Mouse (Mus musculus): ENCODE results near the gene Zfp28. TPM values are rescaled to one million over a fixed set of nuclear protein-coding genes. Genes with fewer than 3 reads are reported as not detected.

Zfp28 gene
- total RNA-seq, 1 experiment from 2014 or later, result 2.6 TPM

DNA sequence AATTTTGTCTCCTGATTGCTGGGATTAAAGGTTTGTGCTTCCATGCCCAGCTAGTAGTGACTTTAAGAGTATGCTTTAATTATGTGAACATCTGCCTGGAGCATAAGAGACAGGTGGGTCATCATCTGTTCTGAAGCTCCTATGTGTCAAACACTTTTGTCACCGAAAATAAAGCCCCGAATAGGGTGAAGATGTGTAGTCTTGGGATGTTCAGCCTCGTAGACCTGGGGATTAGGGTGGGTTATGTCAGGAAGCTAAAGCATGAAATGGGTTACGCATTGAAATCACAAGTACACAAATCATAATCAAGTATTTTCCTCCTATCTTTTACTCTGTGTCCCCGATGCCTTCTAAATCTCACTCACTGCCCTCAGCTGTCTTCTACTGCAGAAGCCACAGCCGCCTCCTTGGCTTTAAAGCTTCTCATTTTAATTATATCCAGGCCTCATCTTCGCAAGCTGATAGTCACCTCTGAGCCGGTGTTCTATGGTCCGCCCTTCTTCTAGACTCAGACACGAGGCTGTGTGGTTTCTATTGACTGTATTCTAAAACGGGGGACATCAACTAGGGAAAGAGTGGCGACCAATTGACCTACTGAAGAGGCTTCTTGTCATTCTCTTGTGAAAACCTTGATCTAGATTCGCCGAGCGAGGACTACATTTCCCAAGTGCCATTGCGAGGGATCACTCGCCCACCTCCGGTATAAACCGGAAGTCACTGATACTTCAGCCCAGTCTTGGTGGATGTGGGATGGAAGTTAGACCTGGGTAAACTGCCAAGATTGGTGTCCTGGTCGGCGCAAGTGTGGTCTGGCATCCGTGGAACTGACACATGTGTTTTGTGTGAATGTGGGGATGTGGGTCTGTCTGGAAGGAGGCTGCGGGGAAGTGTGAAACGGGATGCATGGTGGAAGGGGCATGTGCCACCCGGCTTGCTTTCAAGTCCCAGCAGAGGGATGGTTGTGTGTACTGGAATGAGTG is 15.2 kb downstream of the Zfp28 start, which contains the start of gene Smim17:
Gene Smim17 (plus strand): TSS at position 720 of the 980 bp plus-strand sequence.
- DNase-seq, result peak; percentile 70

GRCm38 (mm10) chr7:6410043-6410442 is 26.9 kb downstream of the Zfp28 start, which contains the start of gene Gm20715:
Gene Gm20715 (plus strand): TSS chr7:6410277.
- DNase-seq, result peak; percentile 96

DNA sequence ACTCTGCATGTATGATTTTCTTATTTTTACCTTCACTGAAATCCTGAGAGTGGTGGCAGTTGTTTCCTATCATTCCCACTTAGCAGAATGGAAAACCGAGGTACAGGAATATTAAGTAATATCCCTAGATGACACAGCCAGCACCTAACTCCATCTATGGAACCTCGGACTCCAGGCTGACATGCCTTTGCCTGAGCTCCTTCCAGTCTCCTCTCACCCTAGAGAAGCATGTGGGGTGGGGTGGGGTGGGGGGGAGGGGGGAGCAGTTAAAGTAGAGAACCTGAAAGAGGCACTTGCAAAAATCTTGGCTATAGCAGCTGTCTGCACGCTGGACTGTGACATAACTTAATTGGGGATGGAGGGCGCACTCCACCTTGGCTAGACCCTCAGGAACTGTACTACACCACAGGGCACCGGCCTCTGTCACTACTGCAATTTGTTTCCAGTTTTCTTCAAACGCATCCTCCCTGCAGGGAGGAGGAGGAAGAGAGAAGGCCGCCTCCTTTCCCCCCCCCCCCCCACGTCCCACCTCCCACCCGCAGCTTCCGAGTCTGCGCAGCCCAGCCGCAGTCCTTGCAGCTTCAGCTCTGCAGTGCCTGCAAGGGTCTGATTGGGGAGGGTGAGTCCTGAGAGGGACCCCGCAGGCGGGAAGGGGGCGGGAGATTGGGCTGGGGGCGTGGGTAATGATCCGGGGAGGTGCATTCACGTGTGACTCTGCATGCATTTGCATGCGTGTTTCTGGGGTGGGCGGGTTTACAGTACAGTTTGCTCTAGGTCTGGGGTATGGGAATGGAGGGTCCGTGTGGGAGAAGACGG is 31.7 kb downstream of the Zfp28 start:
- no peak for DNase-seq

- DNase-seq, result no peak
These were observed 32.3 kb downstream of the Zfp28 start for GRCm38 (mm10) chr7:6415442-6415787.

GRCm38 (mm10) chr7:6419894-6420293 is 36.8 kb downstream of the Zfp28 start:
- DNase-seq, result no peak

- DNase-seq, result no peak
These were observed 46.3 kb downstream of the Zfp28 start for GRCm38 (mm10) chr7:6429381-6429780.

GRCm38 (mm10) chr7:6430342-6430741 is 47.2 kb downstream of the Zfp28 start:
- peak; percentile 41 for DNase-seq

GRCm38 (mm10) chr7:6438388-6438787 is 55.3 kb downstream of the Zfp28 start, which contains the start of gene Olfr1344:
Gene Olfr1344 (plus strand): TSS chr7:6438688.
- DNase-seq, result no peak

- DNase-seq, result no peak
These were observed 58.1 kb downstream of the Zfp28 start for GRCm38 (mm10) chr7:6441173-6441572.

Other genes with a start within 250 kb of the Zfp28 start
- gene Zfp787, start 227.3 kb upstream of the Zfp28 start, total RNA-seq (2021), result 45.4 and 51.4 TPM in 2 replicates
- 21.5 and 23.0 TPM in 2 replicates for gene Zfp444, start 211.1 kb upstream of the Zfp28 start, total RNA-seq (2021)
- gene Galp, start 186.2 kb upstream of the Zfp28 start, total RNA-seq (2021), result not detected in 2 replicates
- gene Zscan5b, start 161.0 kb upstream of the Zfp28 start, total RNA-seq (2021), result not detected in 2 replicates
- not detected in 2 replicates for gene Epp13, start 130.6 kb upstream of the Zfp28 start, total RNA-seq (2021)
- 7.1 and 7.2 TPM in 2 replicates for gene Zfp667, start 96.7 kb upstream of the Zfp28 start, total RNA-seq (2021)
- gene Zfp583, start 52.0 kb upstream of the Zfp28 start, total RNA-seq (2021), result 3.1 and 3.4 TPM in 2 replicates
- gene Gm3854, start 39.5 kb upstream of the Zfp28 start, total RNA-seq (2021), result 0.48 and 0.71 TPM in 2 replicates
- gene Zfp78, start 20.0 kb upstream of the Zfp28 start, total RNA-seq (2021), result 2.9 and 3.0 TPM in 2 replicates
- gene Smim17, start 15.4 kb downstream of the Zfp28 start, total RNA-seq (2021), result 0.38 and 0.41 TPM in 2 replicates
- gene Gm20715, start 27.0 kb downstream of the Zfp28 start, total RNA-seq (2021), result 0.08 TPM in 1 of 2 replicates, not detected in the other
- not detected in 2 replicates for gene Olfr1344, start 55.4 kb downstream of the Zfp28 start, total RNA-seq (2021)
- gene Olfr1336, start 72.9 kb downstream of the Zfp28 start, total RNA-seq (2021), result not detected in 2 replicates
- gene Olfr1346, start 83.8 kb downstream of the Zfp28 start, total RNA-seq (2021), result not detected in 2 replicates
- gene Olfr5, start 103.6 kb downstream of the Zfp28 start, total RNA-seq (2021), result not detected in 2 replicates
- not detected in 2 replicates for gene Olfr1347, start 116.5 kb downstream of the Zfp28 start, total RNA-seq (2021)
- not detected in 2 replicates for gene Olfr1348, start 125.5 kb downstream of the Zfp28 start, total RNA-seq (2021)
- not detected in 2 replicates for gene Olfr1349, start 139.7 kb downstream of the Zfp28 start, total RNA-seq (2021)
- not detected in 2 replicates for gene Olfr1350, start 181.5 kb downstream of the Zfp28 start, total RNA-seq (2021)

All from adrenal gland, postnatal 14 days (tissue).